Comparison of ENCODE assay signal across 38 mouse cellular contexts in the genomic region with DNA sequence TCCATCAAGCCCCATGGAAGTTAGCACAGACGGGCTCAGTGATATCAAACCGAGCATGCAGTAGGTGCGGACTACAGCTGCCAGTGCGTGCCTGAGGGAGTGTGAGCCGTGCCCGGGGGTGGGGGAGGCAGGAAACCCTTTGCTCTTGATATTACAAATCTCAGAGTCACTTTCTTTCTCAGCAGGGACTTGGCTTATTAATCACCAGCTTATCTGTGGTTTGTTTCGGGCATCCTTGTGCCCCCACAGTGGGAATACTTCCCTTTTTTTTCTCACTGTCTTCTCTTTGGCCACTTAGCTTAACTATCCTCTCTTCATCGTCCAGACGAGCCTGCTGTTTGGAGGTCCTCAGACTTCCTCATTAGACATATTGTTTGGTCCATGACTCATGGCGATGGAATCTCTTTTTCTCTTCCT. TPM values are rescaled to one million over a fixed set of nuclear protein-coding genes. Genes with fewer than 3 reads are reported as not detected.
DNase-seq lines count a peak whose midpoint lies in the region; ATAC-seq and TF ChIP-seq lines count a peak whose summit lies in the region.
"Had no signal": no experiment of that assay in that cellular context is flagged by ENCODE, and none has a peak within 500 bp of the region (broad histone marks: within the 10 kb centered on the region; RNA-seq: fewer than 3 reads in every experiment).

No protein-coding gene starts in this region.

- TF ChIP-seq CTCF in MEL (IDR thresholded peaks at IDR 0.05 in 2 of 3, conservative IDR thresholded peaks at IDR 0.05 in 1 of 3; ENCODE audit: control insufficient read depth in 1 of 3, insufficient read depth in 1 of 3, low read depth in 2 of 3, low read length in 3 of 3, poor library complexity in 1 of 3, severe bottlenecking in 1 of 3): no peak

- ATAC-seq in hematopoietic stem cell, adult 5-6 weeks (replicated peaks in 1 of 2; ENCODE audit: insufficient read depth in 1 of 2, low FRiP score in 2 of 2, low TSS enrichment in 1 of 2, low read depth in 1 of 2, poor library complexity in 2 of 2, severe bottlenecking in 2 of 2): peak; percentile 48 to 63
- no peak for ATAC-seq in intestine, embryonic 16.5 days
- no peak for ATAC-seq in midbrain, embryonic 15.5 days (replicated peaks)
- ATAC-seq: CD4-positive, CD25-positive, alpha-beta regulatory T cell, adult 4 months; forebrain, embryonic 15.5 days; hindbrain, postnatal 0 days; intestine, embryonic 15.5 days; liver, postnatal 0 days; lung, postnatal 0 days had no signal

- TF ChIP-seq POLR2A in MEL (IDR thresholded peaks at IDR 0.05; ENCODE audit: control insufficient read depth in 1 of 2, insufficient read depth in 1 of 2, low read depth in 1 of 2, low read length in 2 of 2, poor library complexity in 1 of 2): no peak

- no peak overlapping the region for H3K9ac ChIP-seq in MEL (ENCODE audit: control insufficient read depth, low read depth, low read length, poor library complexity, severe bottlenecking)
- H3K9ac ChIP-seq in intestine, embryonic 16.5 days (ENCODE audit: low read depth, low read length): no peak overlapping the region
- H3K9ac ChIP-seq in midbrain, embryonic 15.5 days: no peak overlapping the region
- H3K9ac ChIP-seq: embryonic facial prominence, embryonic 13.5 days; forebrain, embryonic 15.5 days; hindbrain, embryonic 12.5 days; intestine, embryonic 15.5 days; limb, embryonic 13.5 days; liver, postnatal 0 days; neural tube, embryonic 13.5 days had no signal

- peaks cover 4 to 38% of the 10 kb centered on the region in 2 experiments for H3K4me1 ChIP-seq in MEL (ENCODE audit: control insufficient read depth in 1 of 2, insufficient read depth in 2 of 2, low read length in 2 of 2)
- no peaks in the 10 kb centered on the region for H3K4me1 ChIP-seq in intestine, embryonic 16.5 days (ENCODE audit: control insufficient read depth, insufficient read depth, low read length)
- H3K4me1 ChIP-seq in midbrain, embryonic 15.5 days: no peaks in the 10 kb centered on the region
- H3K4me1 ChIP-seq: embryonic facial prominence, embryonic 13.5 days; forebrain, embryonic 10.5 days; forebrain, embryonic 15.5 days; hindbrain, embryonic 12.5 days; intestine, embryonic 15.5 days; limb, embryonic 13.5 days; neural tube, embryonic 13.5 days had no signal

- peak; percentile 76 for DNase-seq in heart, adult 11 months
- DNase-seq in heart, postnatal 4 days: no peak
- peak; percentile 89 for DNase-seq in MEL (ENCODE audit: low read depth, low spot score)
- no peak for DNase-seq in layer of hippocampus, adult 18-20 months (ENCODE audit: low spot score in 2 of 2)
- DNase-seq: adrenal gland, postnatal 10 days; cerebellum, adult 11 months; cerebellum, adult 9-11 months; gastrocnemius, postnatal 25 days; heart, postnatal 14 days; kidney, adult 8-10 months; layer of hippocampus, adult 9-11 months; liver, postnatal 0 days had no signal

- peak; percentile 78 to 92 for TF ChIP-seq EP300 in MEL (IDR thresholded peaks at IDR 0.05; ENCODE audit: low read depth in 1 of 2, low read length in 2 of 2)

- no peaks in the 10 kb centered on the region for H3K27me3 ChIP-seq in MEL (ENCODE audit: control insufficient read depth in 1 of 2, insufficient read depth in 2 of 2, low read length in 2 of 2)
- H3K27me3 ChIP-seq in intestine, embryonic 16.5 days (replicated peaks; ENCODE audit: control insufficient read depth, insufficient read depth, low read length): no peaks in the 10 kb centered on the region
- no peaks in the 10 kb centered on the region for H3K27me3 ChIP-seq in midbrain, embryonic 15.5 days (replicated peaks)
- H3K27me3 ChIP-seq: embryonic facial prominence, embryonic 13.5 days; forebrain, embryonic 15.5 days; hindbrain, embryonic 12.5 days; intestine, embryonic 15.5 days; limb, embryonic 13.5 days; neural tube, embryonic 13.5 days had no signal

- H3K79me2 ChIP-seq in MEL (ENCODE audit: control insufficient read depth, insufficient read depth, low read length, poor library complexity): no peaks in the 10 kb centered on the region

- no peak for TF ChIP-seq RAD21 in MEL (IDR thresholded peaks at IDR 0.05; ENCODE audit: low read depth, low read length)

- H3K4me2 ChIP-seq in intestine, embryonic 16.5 days (ENCODE audit: low read depth, low read length): no peak overlapping the region
- no peak overlapping the region for H3K4me2 ChIP-seq in midbrain, embryonic 15.5 days
- H3K4me2 ChIP-seq: embryonic facial prominence, embryonic 13.5 days; forebrain, embryonic 15.5 days; hindbrain, embryonic 12.5 days; intestine, embryonic 15.5 days; limb, embryonic 13.5 days; liver, embryonic 11.5 days; midbrain, embryonic 11.5 days; neural tube, embryonic 13.5 days had no signal

- WGBS in intestine, embryonic 16.5 days: 82% methylated on average over 10 of the region's 10 CpGs
- 85% methylated on average over 10 of the region's 10 CpGs for WGBS in midbrain, embryonic 15.5 days

- H3K9me3 ChIP-seq in MEL (replicated peaks; ENCODE audit: insufficient read depth, low read length): no peaks in the 10 kb centered on the region
- H3K9me3 ChIP-seq in intestine, embryonic 16.5 days (ENCODE audit: control insufficient read depth, low read length): no peaks in the 10 kb centered on the region
- H3K9me3 ChIP-seq in midbrain, embryonic 15.5 days: no peaks in the 10 kb centered on the region
- H3K9me3 ChIP-seq: embryonic facial prominence, embryonic 13.5 days; forebrain, embryonic 10.5 days; forebrain, embryonic 15.5 days; hindbrain, embryonic 12.5 days; intestine, embryonic 15.5 days; limb, embryonic 13.5 days; neural tube, embryonic 13.5 days had no signal

- H3K27ac ChIP-seq in MEL (ENCODE audit: control insufficient read depth, low read depth, low read length): peak overlapping the region; percentile 22
- no peak overlapping the region for H3K27ac ChIP-seq in intestine, embryonic 16.5 days (ENCODE audit: low read length)
- H3K27ac ChIP-seq in midbrain, embryonic 15.5 days: no peak overlapping the region
- H3K27ac ChIP-seq: embryonic facial prominence, embryonic 13.5 days; forebrain, embryonic 10.5 days; forebrain, embryonic 15.5 days; hindbrain, embryonic 12.5 days; hindbrain, postnatal 0 days; intestine, embryonic 15.5 days; kidney, postnatal 0 days; limb, embryonic 13.5 days; macrophage; neural tube, embryonic 13.5 days had no signal

- no peak overlapping the region for H3K4me3 ChIP-seq in MEL (ENCODE audit: control insufficient read depth in 1 of 2, insufficient read depth in 1 of 2, low read depth in 2 of 2, low read length in 2 of 2)
- no peak overlapping the region for H3K4me3 ChIP-seq in intestine, embryonic 16.5 days (ENCODE audit: low read length)
- H3K4me3 ChIP-seq in midbrain, embryonic 15.5 days: no peak overlapping the region
- H3K4me3 ChIP-seq: embryonic facial prominence, embryonic 13.5 days; forebrain, embryonic 10.5 days; forebrain, embryonic 15.5 days; hindbrain, embryonic 12.5 days; intestine, embryonic 15.5 days; limb, embryonic 13.5 days; neural tube, embryonic 13.5 days had no signal

- H3K36me3 ChIP-seq in MEL (ENCODE audit: control insufficient read depth in 1 of 2, insufficient read depth in 2 of 2, low read length in 2 of 2): peaks cover 0 to 24% of the 10 kb centered on the region in 2 experiments; a peak in 2 of 4 replicates
- H3K36me3 ChIP-seq in intestine, embryonic 16.5 days (ENCODE audit: control insufficient read depth, insufficient read depth, low read length): no peaks in the 10 kb centered on the region
- no peaks in the 10 kb centered on the region for H3K36me3 ChIP-seq in midbrain, embryonic 15.5 days (replicated peaks)
- H3K36me3 ChIP-seq: embryonic facial prominence, embryonic 13.5 days; forebrain, embryonic 10.5 days; forebrain, embryonic 15.5 days; hindbrain, embryonic 12.5 days; intestine, embryonic 15.5 days; limb, embryonic 13.5 days; neural tube, embryonic 13.5 days had no signal

TF ChIP-seq in MEL, 35 proteins besides CTCF, POLR2A, EP300 and RAD21 (continues in another document):
- TF ChIP-seq SIN3A (IDR thresholded peaks at IDR 0.05; ENCODE audit: low read length) (peak; percentile 57; the same call in 1 of the 2 replicates), NRF1 (IDR thresholded peaks at IDR 0.05; ENCODE audit: insufficient read depth, low read depth, low read length, poor library complexity, severe bottlenecking) (no peak), ETS1 (IDR thresholded peaks at IDR 0.05; ENCODE audit: low read depth, low read length) (peak; percentile 86), POLR2AphosphoS2 (IDR thresholded peaks at IDR 0.05; ENCODE audit: low read length) (no peak), NELFE (IDR thresholded peaks at IDR 0.05; ENCODE audit: low read depth, low read length) (peak; percentile 27; the same call in 1 of the 2 replicates), USF2 (IDR thresholded peaks at IDR 0.05; ENCODE audit: borderline replicate concordance in 1 of 2, insufficient read depth in 1 of 2, low read depth in 1 of 2, low read length in 2 of 2) (no peak), KAT2A (conservative IDR thresholded peaks at IDR 0.05; ENCODE audit: low read depth, low read length) (no peak), GATA1 (IDR thresholded peaks at IDR 0.05; ENCODE audit: low read depth, low read length) (peak; percentile 80), JUND (IDR thresholded peaks at IDR 0.05; ENCODE audit: low read depth, low read length) (peak; percentile 72; the same call in 1 of the 2 replicates), MYC (IDR thresholded peaks at IDR 0.05; ENCODE audit: low read depth, low read length) (0 out of 2 replicates have a peak, but pooled peaks have one; percentile 49), TCF12 (IDR thresholded peaks at IDR 0.05; ENCODE audit: low read depth, low read length) (peak; percentile 54; the same call in 1 of the 2 replicates)

RNA-seq across cellular contexts. Expression of gene Il22, which starts 26.0 kb away (rescaled TPM):
- not detected for total RNA-seq in heart, postnatal 4 days (2021)
- not detected in 2 replicates for total RNA-seq in MEL (2012; rRNA removed)
- not detected for polyA plus RNA-seq in MEL (2012; ENCODE audit: insufficient read depth in 1 of 2, insufficient read length in 2 of 2, low read depth in 1 of 2, low replicate concordance in 2 of 2, missing spikeins in 1 of 2)
- not detected in 2 replicates for total RNA-seq in hematopoietic stem cell, adult 5-6 weeks (2017)
- polyA plus RNA-seq in intestine, embryonic 16.5 days (2015; fragmentation: Nextera tagmentation; extraction: Ambion mirVana): not detected in 2 replicates
- 0.25 TPM in 1 of 2 replicates, not detected in the other for polyA plus RNA-seq in midbrain, embryonic 15.5 days (2015; fragmentation: Nextera tagmentation; extraction: Ambion mirVana)
- total RNA-seq in layer of hippocampus, adult 18-20 months (2021): not detected
- total RNA-seq: adrenal gland, postnatal 10 days; gastrocnemius, adult 18-20 months; gastrocnemius, postnatal 25 days; heart, adult 8-10 months; heart, postnatal 14 days; hindbrain, postnatal 0 days; left cerebral cortex, adult 18-20 months; left cerebral cortex, postnatal 14 days; midbrain, postnatal 0 days had no signal
- polyA plus RNA-seq: CD4-positive, CD25-positive, alpha-beta regulatory T cell, adult 4 months; embryonic facial prominence, embryonic 13.5 days; forebrain, embryonic 15.5 days; heart, embryonic 14.5 days; hindbrain, embryonic 12.5 days; intestine, embryonic 15.5 days; kidney, postnatal 0 days; limb, embryonic 13.5 days; liver, embryonic 11.5 days; liver, postnatal 0 days; lung, postnatal 0 days; macrophage; midbrain, embryonic 11.5 days; neural tube, embryonic 13.5 days; stomach, embryonic 14.5 days; testis, adult 2 months; urinary bladder, adult 2 months had no signal

RNA-seq across cellular contexts. Expression of gene Mdm1, which starts 37.1 kb away (rescaled TPM):
- 10 to 100 TPM in 1 of 2 experiments, 1 to 10 TPM in 1; 9.6 to 13.1 TPM for total RNA-seq in heart, postnatal 4 days (2021)
- total RNA-seq in MEL (2012; rRNA removed): 27.9 and 28.0 TPM in 2 replicates
- 10 to 100 TPM in 1 of 2 experiments, not detected in 1; 44.5 TPM for polyA plus RNA-seq in MEL (2012; ENCODE audit: insufficient read depth in 1 of 2, insufficient read length in 2 of 2, low read depth in 1 of 2, low replicate concordance in 2 of 2, missing spikeins in 1 of 2)
- 26.6 and 58.0 TPM in 2 replicates for total RNA-seq in hematopoietic stem cell, adult 5-6 weeks (2017)
- polyA plus RNA-seq in intestine, embryonic 16.5 days (2015; fragmentation: Nextera tagmentation; extraction: Ambion mirVana): 13.0 and 13.9 TPM in 2 replicates
- polyA plus RNA-seq in midbrain, embryonic 15.5 days (2015; fragmentation: Nextera tagmentation; extraction: Ambion mirVana): 29.8 and 32.0 TPM in 2 replicates
- total RNA-seq in layer of hippocampus, adult 18-20 months (2021): 1 to 10 TPM; 7.3 to 7.7 TPM

Comparison
In these comparisons a context has a peak if more than half of its experiments do, and no peak if none do; other contexts are left out.
1. DNase-seq: peak in heart, adult 11 months (single experiment) and MEL (single experiment); none in heart, postnatal 4 days (single experiment) and layer of hippocampus, adult 18-20 months (0 of 2).
2. ATAC-seq: peak in hematopoietic stem cell, adult 5-6 weeks (2 of 2); none in intestine, embryonic 16.5 days (single experiment) and midbrain, embryonic 15.5 days (single experiment).